Mouse (Mus musculus): ENCODE results near the gene Wscd2.

GRCm38 (mm10) chr5:113468625-113469024, 21.5 kb upstream of the Wscd2 start:
- TF ChIP-seq CTCF (IDR thresholded peaks at IDR 0.05; ENCODE audit: insufficient read depth, low read length), result no peak
- TF ChIP-seq POLR2A (IDR thresholded peaks at IDR 0.05; ENCODE audit: borderline replicate concordance, extremely low read depth, low read depth, low read length), result no peak
